Mouse (Mus musculus) liver, adult (tissue): ENCODE results near the gene Ubald2.

Experiments used
- GATA4 ChIP-seq: IDR thresholded peaks from 2 replicates; pipeline ENCODE4 v1.6.1; 2014; ENCODE audit warnings: mild to moderate bottlenecking, low read length; ENCODE audit not compliant: insufficient replicate concordance

The Ubald2 gene

GRCm38 (mm10) chr11:116437541-116437940, 3.6 kb downstream of the Ubald2 start:
- TF ChIP-seq GATA4 = no peak

GRCm38 (mm10) chr11:116439269-116440240, 5.7 kb downstream of the Ubald2 start:
- no peak for TF ChIP-seq GATA4

- TF ChIP-seq GATA4 = no peak
Observed at GRCm38 (mm10) chr11:116440408-116441068, 6.6 kb downstream of the Ubald2 start.

GRCm38 (mm10) chr11:116442129-116442866, 8.4 kb downstream of the Ubald2 start:
- no peak for TF ChIP-seq GATA4

GRCm38 (mm10) chr11:116442867-116443177, 8.9 kb downstream of the Ubald2 start:
- TF ChIP-seq GATA4 = no peak

GRCm38 (mm10) chr11:116443311-116443710, 9.4 kb downstream of the Ubald2 start:
- no peak for TF ChIP-seq GATA4

- no peak for TF ChIP-seq GATA4
Observed at GRCm38 (mm10) chr11:116443935-116444334, 10.0 kb downstream of the Ubald2 start.

GRCm38 (mm10) chr11:116445596-116446307, 11.9 kb downstream of the Ubald2 start:
- no peak for TF ChIP-seq GATA4

GRCm38 (mm10) chr11:116446308-116446887, 12.5 kb downstream of the Ubald2 start:
- no peak for TF ChIP-seq GATA4

GRCm38 (mm10) chr11:116447822-116448221, 13.9 kb downstream of the Ubald2 start:
- TF ChIP-seq GATA4 = no peak

- TF ChIP-seq GATA4 = no peak
Observed at GRCm38 (mm10) chr11:116449341-116449740, 15.4 kb downstream of the Ubald2 start.

- TF ChIP-seq GATA4 = no peak
Observed at GRCm38 (mm10) chr11:116453889-116454288, 20.0 kb downstream of the Ubald2 start.

- TF ChIP-seq GATA4 = no peak
Observed at GRCm38 (mm10) chr11:116456234-116456633, 22.3 kb downstream of the Ubald2 start.

GRCm38 (mm10) chr11:116459786-116460185, 25.9 kb downstream of the Ubald2 start:
- TF ChIP-seq GATA4 = no peak

GRCm38 (mm10) chr11:116463338-116463737, 29.4 kb downstream of the Ubald2 start:
- TF ChIP-seq GATA4 = no peak
